Mouse (Mus musculus) cortical plate, adult 2 months (tissue): Measurements from ENCODE around the gene Rtl9.

Source experiments
- CTCF ChIP-seq: fragments of 200-500 bp; IDR thresholded peaks from 2 replicates; pipeline ENCODE4 v1.5.1; 2011; ENCODE audit warnings: mild to moderate bottlenecking, control low read depth, low read length; ENCODE audit not compliant: insufficient read depth; ENCODE audit errors: extremely low read depth
- POLR2A ChIP-seq: fragments of 200-500 bp; IDR thresholded peaks from 2 replicates; pipeline ENCODE4 v1.6.1; 2011; ENCODE audit warnings: mild to moderate bottlenecking, low read length, control low read depth; ENCODE audit not compliant: insufficient read depth; ENCODE audit errors: extremely low read depth

- TF ChIP-seq POLR2A (no peak), CTCF (no peak)
Observed at GRCm38 (mm10) chrX:143066320-143067114, 32.9 kb upstream of the Rtl9 start.
